Comparison of ENCODE assay signal across 8 mouse cellular contexts in the genomic region with DNA sequence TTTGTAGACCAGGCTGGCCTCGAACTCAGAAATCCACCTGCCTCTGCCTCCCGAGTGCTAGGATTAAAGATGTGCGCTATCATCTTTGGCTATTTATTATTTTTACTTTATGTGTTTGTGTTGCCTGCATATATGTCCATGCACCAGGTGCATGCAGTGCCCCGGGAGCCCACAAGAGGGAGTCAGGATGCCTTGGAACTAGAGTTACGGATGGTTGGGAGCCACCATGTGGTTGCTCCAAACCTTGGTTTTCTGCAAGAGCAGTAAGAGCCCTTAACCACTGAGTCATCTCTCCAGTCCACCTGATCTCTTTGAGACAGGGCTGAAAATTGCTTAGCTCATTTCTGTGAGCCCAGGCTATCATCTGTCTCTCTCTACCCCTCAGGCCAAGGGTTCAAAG. TPM values are rescaled to one million over a fixed set of nuclear protein-coding genes. Genes with fewer than 3 reads are reported as not detected.
DNase-seq lines count a peak whose midpoint lies in the region; ATAC-seq and TF ChIP-seq lines count a peak whose summit lies in the region.

No protein-coding gene starts in this region.

- no peaks in the 10 kb centered on the region for H3K27me3 ChIP-seq in heart, embryonic 14.5 days (ENCODE audit: control insufficient read depth, insufficient read depth, low read length)
- no peaks in the 10 kb centered on the region for H3K27me3 ChIP-seq in liver, embryonic 16.5 days (ENCODE audit: control insufficient read depth, insufficient read depth, low read depth, low read length)

- H3K9ac ChIP-seq in heart, embryonic 14.5 days (ENCODE audit: low read length) = no peak overlapping the region
- no peak overlapping the region for H3K9ac ChIP-seq in liver, embryonic 16.5 days (ENCODE audit: low read depth, low read length)

- H3K4me2 ChIP-seq in heart, embryonic 14.5 days (ENCODE audit: low read length) = no peak overlapping the region
- no peak overlapping the region for H3K4me2 ChIP-seq in liver, embryonic 16.5 days (ENCODE audit: low read depth, low read length)

- H3K9me3 ChIP-seq in heart, embryonic 14.5 days (ENCODE audit: control insufficient read depth, low read length) = no peaks in the 10 kb centered on the region
- H3K9me3 ChIP-seq in liver, embryonic 16.5 days (replicated peaks; ENCODE audit: control insufficient read depth, low read length) = no peaks in the 10 kb centered on the region

- ATAC-seq in heart, embryonic 14.5 days (ENCODE audit: insufficient number of reproducible peaks, insufficient read depth, low FRiP score, low read depth) = 0 out of 2 replicates have a peak, but pooled peaks have one; percentile 17
- ATAC-seq in liver, embryonic 16.5 days (ENCODE audit: low read depth) = peak; percentile 80
- ATAC-seq in neutrophil, adult 5-6 weeks (ENCODE audit: extremely low read depth, insufficient number of reproducible peaks, low FRiP score, poor library complexity, severe bottlenecking) = peak; percentile 97

- no peak for TF ChIP-seq POLR2A in embryonic fibroblast, embryonic 13.5 days (IDR thresholded peaks at IDR 0.05; ENCODE audit: low read depth, low read length)

- no peaks in the 10 kb centered on the region for H3K36me3 ChIP-seq in heart, embryonic 14.5 days (ENCODE audit: control insufficient read depth, insufficient read depth, low read length)
- no peaks in the 10 kb centered on the region for H3K36me3 ChIP-seq in liver, embryonic 16.5 days (ENCODE audit: control insufficient read depth, insufficient read depth)

- peak; percentile 90 for DNase-seq in CD4-positive helper T cell, adult 2 months (ENCODE audit: low read depth, low spot score)
- peak; percentile 52 to 74 for DNase-seq in adrenal gland, postnatal 4 days (ENCODE audit: low spot score in 2 of 2)
- peak; percentile 89 to 93 for DNase-seq in kidney, postnatal 36 days
- peak; percentile 90 for DNase-seq in testis, postnatal 10 days (ENCODE audit: low spot score)

- H3K4me1 ChIP-seq in embryonic fibroblast, embryonic 13.5 days (ENCODE audit: control insufficient read depth, insufficient read depth, low read length) = no peaks in the 10 kb centered on the region
- H3K4me1 ChIP-seq in heart, embryonic 14.5 days (ENCODE audit: control insufficient read depth in 2 of 2, insufficient read depth in 2 of 2, low read length in 2 of 2) = no peaks in the 10 kb centered on the region
- H3K4me1 ChIP-seq in liver, embryonic 16.5 days (ENCODE audit: control insufficient read depth, low read depth, low read length) = peaks cover 3% of the 10 kb centered on the region; the same call in 1 of the 2 replicates

- no peak overlapping the region for H3K4me3 ChIP-seq in embryonic fibroblast, embryonic 13.5 days (ENCODE audit: insufficient read depth, low read length)
- H3K4me3 ChIP-seq in heart, embryonic 14.5 days (ENCODE audit: control insufficient read depth in 1 of 2, insufficient read depth in 1 of 2, low read depth in 1 of 2, low read length in 2 of 2) = no peak overlapping the region
- H3K4me3 ChIP-seq in liver, embryonic 16.5 days (ENCODE audit: low read depth, low read length) = no peak overlapping the region

- 5% methylated on average over 5 of the region's 5 CpGs for WGBS in heart, embryonic 14.5 days
- WGBS in liver, embryonic 16.5 days (ENCODE audit: insufficient replicate concordance) = under 1% methylated on average over 5 of the region's 5 CpGs

- no peak overlapping the region for H3K27ac ChIP-seq in embryonic fibroblast, embryonic 13.5 days (ENCODE audit: insufficient read depth, low read length)
- H3K27ac ChIP-seq in heart, embryonic 14.5 days (replicated peaks in 1 of 2; ENCODE audit: control insufficient read depth in 1 of 2, insufficient read depth in 1 of 2, low read depth in 2 of 2, low read length in 2 of 2) = no peak overlapping the region
- no peak overlapping the region for H3K27ac ChIP-seq in liver, embryonic 16.5 days (ENCODE audit: low read length)

- peak; percentile 93 for TF ChIP-seq CTCF in embryonic fibroblast, embryonic 13.5 days (IDR thresholded peaks at IDR 0.05; ENCODE audit: borderline replicate concordance, insufficient read depth, low read length)

RNA-seq across cellular contexts. Expression of a gene that starts 7.0 kb away (rescaled TPM):
- 10 to 100 TPM; 45.5 to 48.9 TPM for total RNA-seq in adrenal gland, postnatal 4 days (2021)
- 60.6 and 67.0 TPM in 2 replicates for polyA plus RNA-seq in embryonic fibroblast, embryonic 13.5 days (2011; ENCODE audit: insufficient read length, low read depth, missing spikeins)
- 24.1 and 26.3 TPM in 2 replicates for polyA plus RNA-seq in heart, embryonic 14.5 days (2014; fragmentation: Nextera tagmentation; extraction: Ambion mirVana)
- polyA plus RNA-seq in liver, embryonic 16.5 days (2015; fragmentation: Nextera tagmentation; extraction: Ambion mirVana) = 29.6 and 31.7 TPM in 2 replicates
- 10.5 and 10.9 TPM in 2 replicates for total RNA-seq in neutrophil, adult 5-6 weeks (2017)

RNA-seq across cellular contexts. Expression of a gene that starts 16.6 kb away (rescaled TPM):
- 100 to 1,000 TPM; 120 to 136 TPM for total RNA-seq in adrenal gland, postnatal 4 days (2021)
- 89.7 and 108 TPM in 2 replicates for polyA plus RNA-seq in embryonic fibroblast, embryonic 13.5 days (2011; ENCODE audit: insufficient read length, low read depth, missing spikeins)
- polyA plus RNA-seq in heart, embryonic 14.5 days (2014; fragmentation: Nextera tagmentation; extraction: Ambion mirVana) = 154 and 157 TPM in 2 replicates
- 212 and 230 TPM in 2 replicates for polyA plus RNA-seq in liver, embryonic 16.5 days (2015; fragmentation: Nextera tagmentation; extraction: Ambion mirVana)
- 230 and 268 TPM in 2 replicates for total RNA-seq in neutrophil, adult 5-6 weeks (2017)

RNA-seq across cellular contexts. Expression of a gene that starts 26.9 kb away (rescaled TPM):
- total RNA-seq in adrenal gland, postnatal 4 days (2021) = 10 to 100 TPM; 33.0 to 40.5 TPM
- 20.1 and 23.5 TPM in 2 replicates for polyA plus RNA-seq in embryonic fibroblast, embryonic 13.5 days (2011; ENCODE audit: insufficient read length, low read depth, missing spikeins)
- 58.1 and 61.9 TPM in 2 replicates for polyA plus RNA-seq in heart, embryonic 14.5 days (2014; fragmentation: Nextera tagmentation; extraction: Ambion mirVana)
- 54.9 and 62.8 TPM in 2 replicates for polyA plus RNA-seq in liver, embryonic 16.5 days (2015; fragmentation: Nextera tagmentation; extraction: Ambion mirVana)
- 15.8 and 16.2 TPM in 2 replicates for total RNA-seq in neutrophil, adult 5-6 weeks (2017)

RNA-seq across cellular contexts. Expression of a gene that starts 32.2 kb away (rescaled TPM):
- 100 to 1,000 TPM; 237 to 266 TPM for total RNA-seq in adrenal gland, postnatal 4 days (2021)
- polyA plus RNA-seq in embryonic fibroblast, embryonic 13.5 days (2011; ENCODE audit: insufficient read length, low read depth, missing spikeins) = 215 and 258 TPM in 2 replicates
- 265 and 281 TPM in 2 replicates for polyA plus RNA-seq in heart, embryonic 14.5 days (2014; fragmentation: Nextera tagmentation; extraction: Ambion mirVana)
- polyA plus RNA-seq in liver, embryonic 16.5 days (2015; fragmentation: Nextera tagmentation; extraction: Ambion mirVana) = 124 and 131 TPM in 2 replicates
- 159 and 167 TPM in 2 replicates for total RNA-seq in neutrophil, adult 5-6 weeks (2017)

RNA-seq across cellular contexts. Expression of a gene that starts 40.4 kb away (rescaled TPM):
- total RNA-seq in adrenal gland, postnatal 4 days (2021) = 100 to 1,000 TPM; 329 to 344 TPM
- 80.0 and 99.9 TPM in 2 replicates for polyA plus RNA-seq in embryonic fibroblast, embryonic 13.5 days (2011; ENCODE audit: insufficient read length, low read depth, missing spikeins)
- polyA plus RNA-seq in heart, embryonic 14.5 days (2014; fragmentation: Nextera tagmentation; extraction: Ambion mirVana) = 88.3 and 89.0 TPM in 2 replicates
- 86.5 and 91.9 TPM in 2 replicates for polyA plus RNA-seq in liver, embryonic 16.5 days (2015; fragmentation: Nextera tagmentation; extraction: Ambion mirVana)
- 79.3 and 102 TPM in 2 replicates for total RNA-seq in neutrophil, adult 5-6 weeks (2017)

Comparison
In these comparisons a context has a peak if more than half of its experiments do, and no peak if none do; other contexts are left out.
1. ATAC-seq: peak in every context shown above with its lines; median percentile 97 in neutrophil, adult 5-6 weeks; 80 in liver, embryonic 16.5 days; 17 in heart, embryonic 14.5 days.